Mouse (Mus musculus) CH12.LX (cell line): Measurements from ENCODE around the gene Ifna7. TPM values are rescaled to one million over a fixed set of nuclear protein-coding genes. Genes with fewer than 3 reads are reported as not detected.

Experiments used
- DNase-seq: peaks from one replicate; pipeline ENCODE4 v3.0.0-alpha.2; 2013; ENCODE audit errors: extremely low read depth
- H3K27ac ChIP-seq: 2 replicates; pipeline ENCODE4 v1.5.1; 2012; ENCODE audit warnings: low read depth, mild to moderate bottlenecking, control low read depth, moderate library complexity; ENCODE audit not compliant: insufficient read depth
- H3K27me3 ChIP-seq: replicated peaks from 2 replicates; pipeline ENCODE3; 2012; ENCODE audit warnings: inconsistent platforms
- H3K36me3 ChIP-seq, 2 experiments: replicated peaks in 1 of 2; 2 replicates each; pipeline versions ENCODE3 to v1.6.1; 2012; ENCODE audit warnings: inconsistent platforms in 1 of 2, low read length in 1 of 2, mild to moderate bottlenecking in 1 of 2, mixed read lengths in 1 of 2, moderate library complexity in 1 of 2; ENCODE audit not compliant: control insufficient read depth in 1 of 2, insufficient read depth in 1 of 2
- H3K4me1 ChIP-seq, 2 experiments: 2 replicates each; pipeline ENCODE4 v1.6.1; 2012; ENCODE audit warnings: inconsistent platforms in 1 of 2, moderate library complexity in 1 of 2; ENCODE audit not compliant: insufficient read depth in 2 of 2, control insufficient read depth in 1 of 2
- H3K4me2 ChIP-seq: 2 replicates; pipeline ENCODE4 v1.6.1; 2012; ENCODE audit warnings: low read depth, mild to moderate bottlenecking, control low read depth; ENCODE audit not compliant: poor library complexity, insufficient read depth, severe bottlenecking
- H3K4me3 ChIP-seq, 3 experiments: fragments of 150-350 bp in 1 of 3; sonication (generic) in 1 of 3; replicated peaks in 1 of 3; 2 replicates each; pipeline versions ENCODE3 to v1.5.1; 2011 to 2012; ENCODE audit warnings: low read depth in 2 of 3, low read length in 2 of 3, mild to moderate bottlenecking in 2 of 3, moderate library complexity in 2 of 3, control low read depth in 1 of 3, improper control_type of control experiment in 1 of 3, inconsistent platforms in 1 of 3, mixed read lengths in 1 of 3; ENCODE audit not compliant: poor library complexity in 1 of 3
- H3K79me2 ChIP-seq: replicated peaks from 2 replicates; pipeline ENCODE4 v1.6.1; 2012; ENCODE audit warnings: mild to moderate bottlenecking, moderate library complexity; ENCODE audit not compliant: control insufficient read depth, poor library complexity, insufficient read depth, severe bottlenecking; ENCODE audit errors: extremely low read depth
- H3K9ac ChIP-seq: 2 replicates; pipeline ENCODE4 v1.6.1; 2012; ENCODE audit warnings: low read depth, mild to moderate bottlenecking, control low read depth, moderate library complexity; ENCODE audit not compliant: insufficient read depth
- H3K9me3 ChIP-seq: replicated peaks from 2 replicates; pipeline ENCODE3; 2012; ENCODE audit warnings: low read length, inconsistent platforms, mixed read lengths
- BHLHE40 ChIP-seq: IDR thresholded peaks from 2 replicates; pipeline ENCODE4 v1.6.1; 2011; ENCODE audit warnings: mild to moderate bottlenecking, low read depth, low read length, improper control_type of control experiment
- CHD1 ChIP-seq: IDR thresholded peaks from 2 replicates; pipeline ENCODE4 v1.6.1; 2012; ENCODE audit warnings: low read depth, low read length, improper control_type of control experiment, inconsistent platforms
- CTCF ChIP-seq, 2 experiments: IDR thresholded peaks in 1 of 2; conservative IDR thresholded peaks in 1 of 2; 2 replicates each; pipeline ENCODE4 v1.5.1; 2011 to 2012; ENCODE audit warnings: low read depth in 2 of 2, low read length in 2 of 2, improper control_type of control experiment in 1 of 2, inconsistent platforms in 1 of 2, mild to moderate bottlenecking in 1 of 2, moderate library complexity in 1 of 2
- ELF1 ChIP-seq: IDR thresholded peaks from 2 replicates; pipeline ENCODE4 v1.6.1; 2014; ENCODE audit warnings: low read depth, mild to moderate bottlenecking, inconsistent platforms, low read length, improper control_type of control experiment
- EP300 ChIP-seq: IDR thresholded peaks from 2 replicates; pipeline ENCODE4 v1.6.1; 2011; ENCODE audit warnings: low read length, improper control_type of control experiment
- HCFC1 ChIP-seq: IDR thresholded peaks from 2 replicates; pipeline ENCODE4 v1.6.1; 2012; ENCODE audit warnings: low read depth, mild to moderate bottlenecking, inconsistent platforms, low read length, improper control_type of control experiment
- IRF4 ChIP-seq: IDR thresholded peaks from 2 replicates; pipeline ENCODE4 v1.6.1; 2014; ENCODE audit warnings: low read depth, mild to moderate bottlenecking, inconsistent platforms, low read length, improper control_type of control experiment
- JUN ChIP-seq: IDR thresholded peaks from 2 replicates; pipeline ENCODE4 v1.6.1; 2011; ENCODE audit warnings: low read depth, mild to moderate bottlenecking, low read length, improper control_type of control experiment, moderate library complexity; ENCODE audit not compliant: insufficient read depth
- JUND ChIP-seq: conservative IDR thresholded peaks from 2 replicates; pipeline ENCODE4 v1.6.1; 2011; ENCODE audit warnings: low read depth, low read length, improper control_type of control experiment
- KAT2A ChIP-seq: IDR thresholded peaks from 2 replicates; pipeline ENCODE4 v1.6.1; 2012; ENCODE audit warnings: low read length, improper control_type of control experiment, inconsistent platforms; ENCODE audit not compliant: insufficient replicate concordance
- MAX ChIP-seq: IDR thresholded peaks from 2 replicates; pipeline ENCODE4 v1.6.1; 2011; ENCODE audit warnings: low read length, improper control_type of control experiment
- MAZ ChIP-seq: IDR thresholded peaks from 2 replicates; pipeline ENCODE4 v1.6.1; 2012; ENCODE audit warnings: low read depth, mild to moderate bottlenecking, inconsistent platforms, low read length, improper control_type of control experiment, moderate library complexity
- MEF2A ChIP-seq: IDR thresholded peaks from 2 replicates; pipeline ENCODE4 v1.6.1; 2014; ENCODE audit warnings: low read depth, mild to moderate bottlenecking, inconsistent platforms, low read length, improper control_type of control experiment, borderline replicate concordance
- MXI1 ChIP-seq: IDR thresholded peaks from 2 replicates; pipeline ENCODE4 v1.6.1; 2011; ENCODE audit warnings: mild to moderate bottlenecking, low read depth, low read length, improper control_type of control experiment
- MYC ChIP-seq: IDR thresholded peaks from 2 replicates; pipeline ENCODE4 v1.6.1; 2011; ENCODE audit warnings: low read depth, mild to moderate bottlenecking, improper control_type of control experiment, low read length
- NRF1 ChIP-seq: IDR thresholded peaks from 2 replicates; pipeline ENCODE4 v1.6.1; 2014; ENCODE audit warnings: low read depth, mild to moderate bottlenecking, inconsistent platforms, low read length, improper control_type of control experiment, moderate library complexity
- PAX5 ChIP-seq: IDR thresholded peaks from 2 replicates; pipeline ENCODE4 v1.6.1; 2012; ENCODE audit warnings: low read length, inconsistent platforms, mixed read lengths
- RAD21 ChIP-seq: IDR thresholded peaks from 2 replicates; pipeline ENCODE4 v1.6.1; 2011; ENCODE audit warnings: low read depth, mild to moderate bottlenecking, low read length, improper control_type of control experiment, moderate library complexity
- SMC3 ChIP-seq: IDR thresholded peaks from 2 replicates; pipeline ENCODE4 v1.6.1; 2011; ENCODE audit warnings: low read depth, low read length, improper control_type of control experiment
- TBP ChIP-seq: conservative IDR thresholded peaks from 2 replicates; pipeline ENCODE4 v1.6.1; 2011; ENCODE audit warnings: low read depth, low read length, improper control_type of control experiment
- UBTF ChIP-seq: IDR thresholded peaks from 2 replicates; pipeline ENCODE4 v1.6.1; 2012; ENCODE audit warnings: low read depth, mild to moderate bottlenecking, inconsistent platforms, low read length, improper control_type of control experiment, moderate library complexity
- USF2 ChIP-seq: conservative IDR thresholded peaks from 2 replicates; pipeline ENCODE4 v1.6.1; 2011; ENCODE audit warnings: low read depth, low read length, improper control_type of control experiment
- ZC3H11A ChIP-seq: IDR thresholded peaks from 2 replicates; pipeline ENCODE4 v1.6.1; 2012; ENCODE audit warnings: low read depth, mild to moderate bottlenecking, inconsistent platforms, low read length, improper control_type of control experiment
- ZKSCAN1 ChIP-seq: IDR thresholded peaks from 2 replicates; pipeline ENCODE4 v1.6.1; 2012; ENCODE audit warnings: low read depth, inconsistent platforms, low read length, improper control_type of control experiment, borderline replicate concordance
- ZMIZ1 ChIP-seq: IDR thresholded peaks from 2 replicates; pipeline ENCODE4 v1.6.1; 2012; ENCODE audit warnings: low read depth, mild to moderate bottlenecking, inconsistent platforms, low read length, improper control_type of control experiment
- ZNF384 ChIP-seq: IDR thresholded peaks from 2 replicates; pipeline ENCODE4 v1.6.1; 2012; ENCODE audit warnings: low read depth, low read length, improper control_type of control experiment, inconsistent platforms
- dilution Hi-C: fragments of 300-500 bp; cut with MboI; formaldehyde crosslinking; loops from 2 replicates; pipeline ENCODE4 v1.14.3; 2020; ENCODE audit warnings: low sequenced_read_pairs; ENCODE audit not compliant: extremely low pct_unique_long_range_greater_than_20kb, extremely low pct_ligation_motif_present
- in situ Hi-C: fragments of 300-500 bp; cut with MboI; formaldehyde crosslinking; loops from 3 replicates; pipeline ENCODE4 v1.14.3; 2019; ENCODE audit warnings: low sequenced_read_pairs, low pct_ligation_motif_present, low pct_unique_long_range_greater_than_20kb, mixed read lengths
- polyA plus RNA-seq: library from polyadenylated mRNA; unstranded; fragments of >175 nt; gene quantifications from 2 replicates; pipeline ENCODE4 v1.2.1, GENCODE M21; 2012; ENCODE audit warnings: low read depth; ENCODE audit not compliant: insufficient read length
- total RNA-seq, 2 experiments: library from RNA; depleted of rRNA; stranded (reverse); fragments of 300-350 nt in 1 of 2; fragments of >200 nt in 1 of 2; gene quantifications; 2 replicates each; pipeline ENCODE4 v1.2.3; 2012 to 2014

Gene Ifna7
- total and polyA plus RNA-seq, 3 experiments, result not detected

DNA sequence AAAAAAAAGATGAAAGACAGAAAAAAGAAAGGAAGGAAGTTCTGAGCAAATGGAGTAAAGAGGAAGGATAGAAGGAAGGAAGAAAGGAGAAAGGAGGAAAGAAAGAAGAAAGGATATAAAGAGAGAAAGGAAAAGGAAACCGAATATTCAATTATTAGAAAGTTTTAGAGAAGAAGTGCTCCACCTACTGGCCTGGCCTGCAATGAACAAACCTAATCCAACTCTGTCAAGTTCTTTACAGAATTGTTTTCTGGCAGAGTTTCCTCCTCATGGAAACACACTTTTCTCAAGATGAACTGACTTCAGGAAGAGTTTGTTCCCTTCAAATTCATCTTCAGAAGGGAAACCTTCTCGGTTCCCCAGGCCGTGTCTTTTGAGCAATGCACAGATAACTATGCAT is 22.8 kb downstream of the Ifna7 start:
- dilution Hi-C loops, result no loop called here
- in situ Hi-C loops, result no loop called here
- Histone ChIP-seq H3K4me3 (no peak overlapping the region), H3K27ac (no peak overlapping the region), H3K9me3 (no peaks in the 10 kb centered on the region), H3K9ac (no peak overlapping the region), H3K27me3 (peaks cover 49% of the 10 kb centered on the region), H3K4me2 (no peak overlapping the region), H3K4me1 (peaks cover 5 to 10% of the 10 kb centered on the region in 2 experiments; a peak in 3 of 4 replicates), H3K36me3 (no peaks in the 10 kb centered on the region), H3K79me2 (no peaks in the 10 kb centered on the region)
- DNase-seq, result peak; percentile 15
- TF ChIP-seq TBP (no peak), SMC3 (peak; percentile 14; the same call in 1 of the 2 replicates), RAD21 (peak; percentile 14), MEF2A (no peak), UBTF (no peak), CTCF (conservative IDR thresholded peaks at IDR 0.05 in 1 of 2, IDR thresholded peaks at IDR 0.05 in 1 of 2; ENCODE audit: low read depth in 2 of 2, low read length in 2 of 2) (peak; percentile 53 to 74; a peak in 3 of 4 replicates), HCFC1 (no peak), ZKSCAN1 (no peak)

DNA sequence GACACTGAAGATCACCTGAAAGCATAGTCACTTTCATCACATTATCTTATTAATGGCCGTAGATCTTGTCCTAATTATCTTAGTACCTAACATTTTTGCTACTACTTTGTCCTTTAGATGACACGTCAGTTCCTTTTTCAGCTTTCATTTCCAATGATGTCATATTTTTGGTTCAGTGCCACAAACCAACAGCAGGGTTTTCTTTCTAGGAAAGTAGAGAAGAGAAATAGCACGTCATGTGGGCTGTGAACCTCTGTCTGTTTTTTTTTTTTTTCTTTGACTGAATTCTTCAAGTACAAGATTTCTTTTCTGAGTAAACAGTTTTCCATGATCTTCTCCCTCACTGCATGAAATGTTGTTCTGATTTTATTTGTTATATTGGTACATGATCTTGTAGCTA is 24.0 kb downstream of the Ifna7 start:
- Histone ChIP-seq H3K27me3 (peaks cover 51% of the 10 kb centered on the region), H3K79me2 (no peaks in the 10 kb centered on the region), H3K27ac (no peak overlapping the region), H3K4me2 (no peak overlapping the region), H3K9me3 (no peaks in the 10 kb centered on the region), H3K4me3 (no peak overlapping the region), H3K36me3 (no peaks in the 10 kb centered on the region), H3K9ac (no peak overlapping the region), H3K4me1 (peaks cover 5 to 10% of the 10 kb centered on the region in 2 experiments; a peak in 3 of 4 replicates)
- dilution Hi-C loops (no loop called here), in situ Hi-C loops (no loop called here)
- TF ChIP-seq ELF1 (no peak), MAX (no peak), UBTF (no peak), ZNF384 (peak; percentile 73; the same call in 1 of the 2 replicates), CHD1 (no peak), JUN (peak; percentile 32; the same call in 1 of the 2 replicates), NRF1 (no peak), HCFC1 (no peak), MXI1 (no peak), ZC3H11A (no peak), ZKSCAN1 (no peak), MAZ (no peak), ZMIZ1 (no peak), JUND (peak; percentile 53), MEF2A (no peak), KAT2A (no peak), EP300 (peak; percentile 21; the same call in 1 of the 2 replicates), MYC (no peak), USF2 (no peak), SMC3 (no peak), BHLHE40 (no peak), PAX5 (no peak), IRF4 (no peak), TBP (no peak)
- DNase-seq, result no peak
